Mouse (Mus musculus): ENCODE results near the gene Olfr231. TPM values are rescaled to one million over a fixed set of nuclear protein-coding genes. Genes with fewer than 3 reads are reported as not detected.
A peak's percentile ranks its signal among the peaks of the same experiment; 100 is the strongest.

Gene Olfr231
- total RNA-seq (2021) = not detected

GRCm38 (mm10) chr1:174121062-174121461 lies at the start of gene Olfr231:
Olfr231 (minus strand) TSS chr1:174121162.
- intact Hi-C loops (cut with DNase I) = no loop called here
- no peak for DNase-seq (ENCODE audit: extremely low spot score in 1 of 2, low spot score in 2 of 2)

- intact Hi-C loops (cut with DNase I) = no loop called here
- DNase-seq (ENCODE audit: extremely low spot score in 1 of 2, low spot score in 2 of 2) = no peak
Measured at GRCm38 (mm10) chr1:174169024-174169423, 48.1 kb upstream of the Olfr231 start.

GRCm38 (mm10) chr1:174159095-174159494 lies 38.1 kb upstream of the Olfr231 start:
- no peak for DNase-seq (ENCODE audit: extremely low spot score in 1 of 2, low spot score in 2 of 2)
- intact Hi-C loops (cut with DNase I) = no loop called here

- intact Hi-C loops (cut with DNase I) = no loop called here
- no peak for DNase-seq (ENCODE audit: extremely low spot score in 1 of 2, low spot score in 2 of 2)
Measured at GRCm38 (mm10) chr1:174158512-174158911, 37.5 kb upstream of the Olfr231 start.

- no peak for DNase-seq (ENCODE audit: extremely low spot score in 1 of 2, low spot score in 2 of 2)
- intact Hi-C loops (cut with DNase I) = no loop called here
Measured at GRCm38 (mm10) chr1:174157622-174158021, 36.7 kb upstream of the Olfr231 start.

GRCm38 (mm10) chr1:174155333-174155732 lies 34.4 kb upstream of the Olfr231 start, which contains the start of gene Olfr420:
Olfr420 (plus strand) TSS chr1:174155633.
- intact Hi-C loops (cut with DNase I) = no loop called here
- no peak for DNase-seq (ENCODE audit: extremely low spot score in 1 of 2, low spot score in 2 of 2)

GRCm38 (mm10) chr1:174149289-174149688 lies 28.3 kb upstream of the Olfr231 start:
- DNase-seq (ENCODE audit: extremely low spot score in 1 of 2, low spot score in 2 of 2) = no peak
- intact Hi-C loops (cut with DNase I) = no loop called here

GRCm38 (mm10) chr1:174146696-174147095 lies 25.7 kb upstream of the Olfr231 start:
- intact Hi-C loops (cut with DNase I) = no loop called here
- DNase-seq (ENCODE audit: extremely low spot score in 1 of 2, low spot score in 2 of 2) = no peak

GRCm38 (mm10) chr1:174141384-174141783 lies 20.4 kb upstream of the Olfr231 start:
- no peak for DNase-seq (ENCODE audit: extremely low spot score in 1 of 2, low spot score in 2 of 2)
- intact Hi-C loops (cut with DNase I) = no loop called here

GRCm38 (mm10) chr1:174131999-174132398 lies 11.0 kb upstream of the Olfr231 start:
- intact Hi-C loops (cut with DNase I) = no loop called here
- DNase-seq (ENCODE audit: extremely low spot score in 1 of 2, low spot score in 2 of 2) = no peak

GRCm38 (mm10) chr1:174131217-174131616 lies 10.3 kb upstream of the Olfr231 start, which contains the start of gene Olfr424:
Olfr424 (plus strand) TSS chr1:174131517.
- DNase-seq (ENCODE audit: extremely low spot score in 1 of 2, low spot score in 2 of 2) = no peak
- intact Hi-C loops (cut with DNase I) = no loop called here

GRCm38 (mm10) chr1:174103735-174104134 lies 17.2 kb downstream of the Olfr231 start:
- intact Hi-C loops (cut with DNase I) = loop anchor here (5.0 to 10.0 kb wide), 2 partner anchors 249 to 646 kb away; no protein-coding TSS in a partner anchor
- peak in 1 of 2 experiments; percentile 1 for DNase-seq (ENCODE audit: extremely low spot score in 1 of 2, low spot score in 2 of 2)

GRCm38 (mm10) chr1:174096591-174096990 lies 24.4 kb downstream of the Olfr231 start, which contains the start of gene Olfr427:
Olfr427 (plus strand) TSS chr1:174096891.
- no peak for DNase-seq (ENCODE audit: extremely low spot score in 1 of 2, low spot score in 2 of 2)
- intact Hi-C loops (cut with DNase I) = no loop called here

GRCm38 (mm10) chr1:174084031-174084430 lies 36.9 kb downstream of the Olfr231 start, which contains the start of gene Olfr429:
Olfr429 (plus strand) TSS chr1:174084331.
- intact Hi-C loops (cut with DNase I) = no loop called here
- DNase-seq (ENCODE audit: extremely low spot score in 1 of 2, low spot score in 2 of 2) = no peak

- intact Hi-C loops (cut with DNase I) = no loop called here
- no peak for DNase-seq (ENCODE audit: extremely low spot score in 1 of 2, low spot score in 2 of 2)
Measured at GRCm38 (mm10) chr1:174066305-174066704, 54.7 kb downstream of the Olfr231 start, which contains the start of gene Olfr430. Olfr430 (plus strand) TSS chr1:174066605.

Other genes with a start within 250 kb of the Olfr231 start
- gene Ifi211, start 208.1 kb downstream of the Olfr231 start, total RNA-seq (2021) = under 1 TPM in 1 of 2 experiments, not detected in 1; 0.26 TPM
- 1 to 10 TPM; 2.1 TPM for gene Mndal, start 178.7 kb downstream of the Olfr231 start, total RNA-seq (2021)
- 1 to 10 TPM in 1 of 2 experiments, under 1 TPM in 1; 0.49 to 1.0 TPM for gene Ifi203, start 178.5 kb downstream of the Olfr231 start, total RNA-seq (2021)
- not detected for gene Ifi202b, start 138.4 kb downstream of the Olfr231 start, total RNA-seq (2021)
- not detected for gene Ifi205, start 89.4 kb downstream of the Olfr231 start, total RNA-seq (2021)
- gene Olfr433, start 80.5 kb downstream of the Olfr231 start, total RNA-seq (2021) = not detected
- gene Olfr432, start 72.0 kb downstream of the Olfr231 start, total RNA-seq (2021) = not detected
- gene Olfr430, start 54.6 kb downstream of the Olfr231 start, total RNA-seq (2021) = not detected
- not detected for gene Olfr429, start 36.8 kb downstream of the Olfr231 start, total RNA-seq (2021)
- gene Olfr427, start 24.3 kb downstream of the Olfr231 start, total RNA-seq (2021) = not detected
- gene Olfr424, start 10.4 kb upstream of the Olfr231 start, total RNA-seq (2021) = not detected
- not detected for gene Olfr420, start 34.5 kb upstream of the Olfr231 start, total RNA-seq (2021)
- gene Spta1, start 51.6 kb upstream of the Olfr231 start, total RNA-seq (2021) = under 1 TPM; 0.16 to 0.32 TPM
- not detected for gene Olfr419, start 130.9 kb upstream of the Olfr231 start, total RNA-seq (2021)
- not detected for gene Mptx1, start 209.4 kb upstream of the Olfr231 start, total RNA-seq (2021)
- gene Olfr417, start 244.0 kb upstream of the Olfr231 start, total RNA-seq (2021) = not detected